Mouse (Mus musculus) hindbrain, embryonic 16.5 days (tissue): ENCODE measurements at regions not wholly inside any gene's neighbourhood (a gene's known extent, or its start where the extent isn't known, plus 50 kb on each side); places are given as distances from the start of the nearest gene placed in this dataset.
A peak's percentile ranks its signal among the peaks of the same experiment; 100 is the strongest.

Source experiments
- ATAC-seq: fragments of 200-750 bp; cut with Nextera tagmentation; 2 replicates; pipeline ENCODE4 v1.8.0; 2017; ENCODE audit warnings: moderate TSS enrichment, moderate library complexity
- H3K27ac ChIP-seq: fragments of 300-500 bp; sonication (generic); 2 replicates; pipeline ENCODE4 v1.5.1; 2014; ENCODE audit warnings: low read depth, mild to moderate bottlenecking, control low read depth, low read length, moderate library complexity
- H3K27me3 ChIP-seq: fragments of 300-500 bp; sonication (generic); replicated peaks from 2 replicates; pipeline ENCODE4 v1.6.1; 2014; ENCODE audit warnings: low read length; ENCODE audit not compliant: control insufficient read depth, insufficient read depth
- H3K36me3 ChIP-seq: fragments of 300-500 bp; sonication (generic); 2 replicates; pipeline ENCODE4 v1.6.1; 2014; ENCODE audit warnings: mild to moderate bottlenecking, low read length, moderate library complexity, mixed read lengths; ENCODE audit not compliant: control insufficient read depth, insufficient read depth
- H3K4me1 ChIP-seq: fragments of 300-500 bp; sonication (generic); 2 replicates; pipeline ENCODE4 v1.6.1; 2014; ENCODE audit warnings: low read depth, low read length; ENCODE audit not compliant: control insufficient read depth, insufficient read depth
- H3K4me2 ChIP-seq: fragments of 300-500 bp; sonication (generic); 2 replicates; pipeline ENCODE4 v1.6.1; 2014; ENCODE audit warnings: mild to moderate bottlenecking, low read length, control low read depth, moderate library complexity
- H3K4me3 ChIP-seq: fragments of 300-500 bp; sonication (generic); 2 replicates; pipeline ENCODE4 v1.5.1; 2014; ENCODE audit warnings: mild to moderate bottlenecking, low read length, control low read depth, moderate library complexity
- H3K9ac ChIP-seq: fragments of 300-500 bp; sonication (generic); 2 replicates; pipeline ENCODE4 v1.6.1; 2014; ENCODE audit warnings: low read depth, mild to moderate bottlenecking, control low read depth, low read length, moderate library complexity
- H3K9me3 ChIP-seq: fragments of 300-500 bp; sonication (generic); 2 replicates; pipeline ENCODE4 v1.6.1; 2014; ENCODE audit warnings: mild to moderate bottlenecking, low read length, moderate library complexity; ENCODE audit not compliant: control insufficient read depth
- WGBS: fragments of 180-500 bp; shearing (Covaris S2); extraction: QIAGEN DNeasy Blood & Tissue Kit; methylation state at CpG from one replicate; pipeline ENCODE4 v1.1.7; 2014; 5-methylcytosine and 5-hydroxymethylcytosine counted together

GRCm38 (mm10) chr11:41533009-41533408 lies 467.6 kb downstream of the Gabrg2 start:
- no peak overlapping the region for H3K9ac ChIP-seq

GRCm38 (mm10) chr11:41531971-41532896 lies 468.4 kb downstream of the Gabrg2 start:
- Histone ChIP-seq H3K9me3 (no peaks in the 10 kb centered on the region), H3K4me2 (no peak overlapping the region), H3K27ac (no peak overlapping the region), H3K4me3 (no peak overlapping the region), H3K27me3 (no peaks in the 10 kb centered on the region), H3K4me1 (no peaks in the 10 kb centered on the region; the same call in 1 of the 2 replicates), H3K9ac (no peak overlapping the region), H3K36me3 (no peaks in the 10 kb centered on the region)
- peak; percentile 73 for ATAC-seq
- WGBS, result 34% methylated on average over 7 of the region's 7 CpGs

More at GRCm38 (mm10) chr11:41533009-41533408, 467.6 kb downstream of the Gabrg2 start:
- Histone ChIP-seq H3K4me1 (no peaks in the 10 kb centered on the region; the same call in 1 of the 2 replicates), H3K27me3 (no peaks in the 10 kb centered on the region), H3K36me3 (no peaks in the 10 kb centered on the region), H3K27ac (no peak overlapping the region), H3K9me3 (no peaks in the 10 kb centered on the region), H3K4me3 (no peak overlapping the region), H3K4me2 (no peak overlapping the region)
- no peak for ATAC-seq
- WGBS, result 71% methylated on average over 2 of the region's 2 CpGs

GRCm38 (mm10) chr11:41524979-41525378 lies 475.7 kb downstream of the Gabrg2 start:
- Histone ChIP-seq H3K27me3 (no peaks in the 10 kb centered on the region), H3K36me3 (no peaks in the 10 kb centered on the region), H3K27ac (no peak overlapping the region), H3K9me3 (no peaks in the 10 kb centered on the region), H3K4me1 (no peaks in the 10 kb centered on the region), H3K4me2 (no peak overlapping the region), H3K9ac (no peak overlapping the region), H3K4me3 (no peak overlapping the region)
- WGBS, result 94% methylated on average over 5 of the region's 5 CpGs
- no peak for ATAC-seq

- ATAC-seq, result no peak
- H3K4me3 ChIP-seq, result no peak overlapping the region
- H3K27me3 ChIP-seq, result no peaks in the 10 kb centered on the region
- H3K27ac ChIP-seq, result no peak overlapping the region
- no peak overlapping the region for H3K4me2 ChIP-seq
- H3K9ac ChIP-seq, result no peak overlapping the region
- H3K36me3 ChIP-seq, result no peaks in the 10 kb centered on the region
- H3K4me1 ChIP-seq, result no peaks in the 10 kb centered on the region
- H3K9me3 ChIP-seq, result no peaks in the 10 kb centered on the region
- whole genome bisulfite sequencing, result 76% methylated on average over 7 of the region's 7 CpGs
These were observed 507.4 kb downstream of the Gabrg2 start for GRCm38 (mm10) chr11:41493277-41493676.

- H3K27me3 ChIP-seq, result no peaks in the 10 kb centered on the region
- WGBS, result 84% methylated on average over 5 of the region's 5 CpGs
- no peaks in the 10 kb centered on the region for H3K36me3 ChIP-seq
- no peak for ATAC-seq
- H3K4me3 ChIP-seq, result no peak overlapping the region
- H3K4me1 ChIP-seq, result no peaks in the 10 kb centered on the region
- H3K9ac ChIP-seq, result no peak overlapping the region
- no peak overlapping the region for H3K4me2 ChIP-seq
- H3K9me3 ChIP-seq, result no peaks in the 10 kb centered on the region
- no peak overlapping the region for H3K27ac ChIP-seq
These were observed 508.7 kb downstream of the Gabrg2 start for GRCm38 (mm10) chr11:41491966-41492365.

- ATAC-seq, result no peak
- H3K4me2 ChIP-seq, result no peak overlapping the region
- H3K9me3 ChIP-seq, result no peaks in the 10 kb centered on the region
- H3K27me3 ChIP-seq, result no peaks in the 10 kb centered on the region
- 84% methylated on average over 3 of the region's 3 CpGs for WGBS
- H3K36me3 ChIP-seq, result no peaks in the 10 kb centered on the region
- no peaks in the 10 kb centered on the region for H3K4me1 ChIP-seq
- H3K4me3 ChIP-seq, result no peak overlapping the region
- H3K27ac ChIP-seq, result no peak overlapping the region
- H3K9ac ChIP-seq, result no peak overlapping the region
These were observed 509.4 kb downstream of the Gabrg2 start for GRCm38 (mm10) chr11:41491279-41491678.

- no peak for ATAC-seq
- no peak overlapping the region for H3K27ac ChIP-seq
- H3K27me3 ChIP-seq, result no peaks in the 10 kb centered on the region
- H3K4me3 ChIP-seq, result no peak overlapping the region
- H3K9ac ChIP-seq, result no peak overlapping the region
- no peaks in the 10 kb centered on the region for H3K4me1 ChIP-seq
- H3K36me3 ChIP-seq, result no peaks in the 10 kb centered on the region
- 31% methylated on average over 1 of the region's 1 CpGs for WGBS
- no peaks in the 10 kb centered on the region for H3K9me3 ChIP-seq
- H3K4me2 ChIP-seq, result no peak overlapping the region
These were observed 516.8 kb downstream of the Gabrg2 start for GRCm38 (mm10) chr11:41483881-41484280.

GRCm38 (mm10) chr11:41470938-41471633 lies 529.6 kb downstream of the Gabrg2 start:
- H3K4me2 ChIP-seq, result no peak overlapping the region
- no peaks in the 10 kb centered on the region for H3K9me3 ChIP-seq
- H3K36me3 ChIP-seq, result no peaks in the 10 kb centered on the region
- H3K4me1 ChIP-seq, result no peaks in the 10 kb centered on the region
- H3K27ac ChIP-seq, result no peak overlapping the region
- no peaks in the 10 kb centered on the region for H3K27me3 ChIP-seq
- H3K9ac ChIP-seq, result no peak overlapping the region
- WGBS, result 51% methylated on average over 1 of the region's 1 CpGs
- no peak overlapping the region for H3K4me3 ChIP-seq
- ATAC-seq, result no peak

- Histone ChIP-seq H3K4me2 (no peak overlapping the region), H3K27ac (no peak overlapping the region), H3K27me3 (no peaks in the 10 kb centered on the region), H3K4me3 (no peak overlapping the region), H3K36me3 (no peaks in the 10 kb centered on the region), H3K9me3 (no peaks in the 10 kb centered on the region), H3K4me1 (no peaks in the 10 kb centered on the region), H3K9ac (no peak overlapping the region)
- WGBS, result 85% methylated on average over 2 of the region's 2 CpGs
- no peak for ATAC-seq
These were observed 533.3 kb downstream of the Gabrg2 start for GRCm38 (mm10) chr11:41467330-41467729.
